Mouse (Mus musculus) liver, embryonic 14.5 days (tissue): ENCODE data around the gene Gkn3.

Source experiments
- CTCF ChIP-seq: IDR thresholded peaks from 2 replicates; pipeline ENCODE4 v1.5.1; 2016; ENCODE audit warnings: antibody characterized with exemption, low read depth, control low read depth
- EP300 ChIP-seq: IDR thresholded peaks from 2 replicates; pipeline ENCODE4 v1.6.1; 2016; ENCODE audit warnings: antibody characterized with exemption, low read depth

GRCm38 (mm10) chr6:87335091-87335934, 53.4 kb downstream of the Gkn3 start, which contains the start of gene Antxr1:
- no peak for TF ChIP-seq EP300
- TF ChIP-seq CTCF: peak; percentile 32; the same call in 1 of the 2 replicates
